Mouse (Mus musculus) thymus, postnatal 4 days (tissue): Measurements from ENCODE around the gene Mast2.

Experiments used
- DNase-seq: peaks from one replicate; pipeline ENCODE4 v3.0.0; 2021

Gene Mast2

GRCm38 (mm10) chr4:116464126-116464981, at the start of gene Mast2:
Mast2 (minus strand) TSS chr4:116464183.
- DNase-seq: peak; percentile 88

GRCm38 (mm10) chr4:116507425-116508218, 43.6 kb upstream of the Mast2 start, which contains the start of gene Ipp:
Ipp (plus strand) TSS chr4:116507549.
- DNase-seq: peak; percentile 99

DNA sequence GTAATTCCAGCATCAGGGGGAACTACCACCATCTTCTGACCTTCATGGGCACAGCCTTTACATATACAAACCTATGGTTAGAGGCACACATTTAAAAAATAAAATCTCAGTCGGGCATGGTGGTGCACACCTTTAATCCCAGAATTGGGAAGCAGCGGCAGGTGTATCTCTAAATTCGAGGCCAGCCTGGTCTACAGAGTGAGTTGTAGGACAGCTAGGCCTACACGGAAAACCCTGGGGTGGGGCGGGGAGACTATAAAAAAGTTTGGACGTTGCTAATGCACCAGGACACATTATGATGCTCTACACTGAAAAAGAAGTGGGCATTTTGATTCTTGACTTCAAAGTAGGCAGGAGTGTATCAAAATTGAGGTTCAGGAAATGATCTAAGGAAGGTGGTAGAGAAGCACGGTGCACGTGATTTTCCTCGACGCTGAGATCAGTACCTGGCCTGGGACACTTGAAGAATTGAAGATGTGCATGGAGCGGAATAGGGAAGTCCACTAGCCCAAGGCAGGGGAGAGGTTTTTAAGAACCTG, 43.0 kb upstream of the Mast2 start:
- no peak for DNase-seq

- no peak for DNase-seq
Measured at GRCm38 (mm10) chr4:116499978-116500377, 36.0 kb upstream of the Mast2 start.

- no peak for DNase-seq
Measured at GRCm38 (mm10) chr4:116493646-116494045, 29.7 kb upstream of the Mast2 start.

DNA sequence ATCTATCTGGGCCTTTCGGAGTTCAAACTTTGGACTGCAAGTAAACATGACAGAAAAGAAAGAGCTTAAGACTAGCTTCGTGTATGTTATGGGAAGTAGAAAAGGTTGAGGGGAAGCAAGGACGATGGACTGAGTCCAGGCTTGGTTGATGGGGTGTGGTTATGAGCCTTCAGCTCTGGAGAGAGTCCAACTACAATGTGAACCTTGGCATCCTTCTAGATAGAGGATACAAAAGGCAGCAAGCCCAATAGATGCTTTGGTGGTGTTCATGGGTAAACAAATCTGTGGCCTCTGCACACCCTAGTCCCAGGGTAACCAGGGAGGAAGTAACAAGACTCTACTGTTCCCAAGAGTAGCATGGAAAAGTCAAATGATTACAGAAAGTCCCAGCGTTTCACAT, 28.5 kb upstream of the Mast2 start:
- DNase-seq: no peak

- DNase-seq: no peak
Measured at GRCm38 (mm10) chr4:116491886-116492285, 27.9 kb upstream of the Mast2 start.

- no peak for DNase-seq
Measured at GRCm38 (mm10) chr4:116491119-116491536, 27.1 kb upstream of the Mast2 start.

DNA sequence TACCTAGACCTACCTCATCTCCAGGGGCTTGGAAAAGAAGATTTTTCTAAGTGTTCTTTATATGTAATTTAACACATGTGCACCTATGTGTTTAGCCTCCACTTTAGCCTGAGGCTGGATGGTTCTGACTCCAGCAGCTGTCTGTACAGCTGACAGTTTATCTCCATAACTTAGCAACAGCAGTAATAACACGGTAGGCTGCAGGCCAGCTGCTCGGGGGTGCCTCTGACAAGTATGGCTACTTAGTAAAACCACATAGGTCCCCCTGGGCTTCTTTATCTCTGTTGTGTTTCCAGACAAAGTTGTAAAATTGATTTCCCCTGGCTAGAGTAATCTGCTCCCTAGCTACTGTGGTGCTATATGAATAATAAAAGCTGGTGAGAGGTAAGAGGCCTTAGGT, 19.5 kb upstream of the Mast2 start:
- no peak for DNase-seq

DNA sequence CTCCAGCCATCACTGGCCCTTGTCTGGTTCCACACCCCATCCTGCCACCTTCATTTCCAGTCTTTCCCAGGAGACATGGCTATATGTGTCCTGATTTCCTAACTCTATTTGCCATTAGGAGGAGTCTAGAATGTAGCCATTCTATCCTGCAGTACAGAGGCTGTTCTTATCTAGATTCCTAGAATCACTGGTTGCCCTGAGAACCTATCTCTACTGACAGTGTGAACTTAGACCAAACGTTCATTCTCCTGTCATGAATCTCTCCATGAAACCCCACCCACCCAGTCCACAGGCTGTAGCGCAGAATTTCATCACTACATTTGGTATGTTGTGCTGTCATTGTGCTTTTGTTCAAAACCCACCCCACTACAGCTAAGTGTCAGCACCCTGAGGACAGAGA, 17.3 kb upstream of the Mast2 start:
- no peak for DNase-seq

- DNase-seq: peak; percentile 68
Measured at GRCm38 (mm10) chr4:116463231-116464125, 505 bp downstream of the Mast2 start.

- no peak for DNase-seq
Measured at GRCm38 (mm10) chr4:116461943-116462342, 2.0 kb downstream of the Mast2 start.

DNA sequence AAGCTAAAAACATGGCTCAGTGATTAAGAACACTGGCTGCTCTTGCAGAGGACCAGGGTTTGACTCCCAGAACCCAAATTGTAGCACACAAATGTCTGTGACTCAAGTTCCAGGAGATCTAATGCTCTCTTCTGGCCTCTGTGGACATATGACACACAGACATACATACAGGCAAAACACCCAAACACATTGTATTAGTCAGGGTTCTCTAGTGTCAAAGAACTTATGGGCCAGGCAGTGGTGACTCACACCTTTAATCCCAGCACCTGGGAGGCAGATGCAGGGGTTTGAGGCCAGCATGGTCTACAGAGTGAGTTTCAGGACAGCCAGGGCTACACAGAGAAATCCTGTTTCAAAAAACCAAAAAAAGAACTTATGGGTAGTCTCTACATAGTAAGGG, 12.4 kb downstream of the Mast2 start:
- DNase-seq: no peak

- DNase-seq: no peak
Measured at GRCm38 (mm10) chr4:116449951-116450350, 14.0 kb downstream of the Mast2 start.

DNA sequence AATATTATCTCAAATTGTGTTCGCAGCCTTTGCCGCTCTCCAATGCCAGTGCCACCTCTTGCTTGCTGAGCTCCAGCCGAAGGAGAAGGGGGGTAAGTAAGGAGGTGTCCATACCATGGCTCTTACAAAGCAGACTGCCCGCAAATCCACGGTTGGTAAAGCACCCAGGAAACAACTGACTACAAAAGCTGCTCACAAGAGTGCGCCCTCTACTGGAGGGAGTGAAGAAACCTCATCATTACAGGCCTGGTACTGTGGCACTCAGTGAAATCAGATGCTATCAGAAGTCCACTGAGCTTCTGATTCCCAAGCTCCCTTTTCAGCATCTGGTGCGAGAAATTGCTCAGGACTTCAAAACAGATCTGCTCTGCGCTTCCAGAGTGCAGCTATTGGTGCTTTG, 15.3 kb downstream of the Mast2 start:
- peak; percentile 75 for DNase-seq

DNA sequence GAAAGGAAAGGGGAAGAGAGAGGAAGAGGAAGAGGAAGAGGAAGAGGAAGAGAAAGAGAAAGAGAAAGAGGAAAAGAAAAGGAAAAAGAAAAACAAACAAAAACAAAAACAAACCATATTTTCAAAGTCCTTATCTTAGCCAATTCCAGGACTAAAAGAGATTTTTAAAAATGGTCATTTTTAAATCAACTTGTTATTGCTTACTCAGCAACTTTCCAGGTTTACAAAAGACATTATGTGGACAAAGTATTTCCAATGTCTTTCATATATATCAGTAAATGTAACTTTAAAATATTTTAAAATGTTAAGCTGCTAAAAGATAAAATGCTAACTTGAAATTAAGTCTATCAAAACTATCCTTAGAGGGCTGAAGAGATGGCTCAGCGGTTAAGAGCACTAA, 24.6 kb downstream of the Mast2 start:
- DNase-seq: no peak

- DNase-seq: no peak
Measured at GRCm38 (mm10) chr4:116438561-116438960, 25.4 kb downstream of the Mast2 start.

DNA sequence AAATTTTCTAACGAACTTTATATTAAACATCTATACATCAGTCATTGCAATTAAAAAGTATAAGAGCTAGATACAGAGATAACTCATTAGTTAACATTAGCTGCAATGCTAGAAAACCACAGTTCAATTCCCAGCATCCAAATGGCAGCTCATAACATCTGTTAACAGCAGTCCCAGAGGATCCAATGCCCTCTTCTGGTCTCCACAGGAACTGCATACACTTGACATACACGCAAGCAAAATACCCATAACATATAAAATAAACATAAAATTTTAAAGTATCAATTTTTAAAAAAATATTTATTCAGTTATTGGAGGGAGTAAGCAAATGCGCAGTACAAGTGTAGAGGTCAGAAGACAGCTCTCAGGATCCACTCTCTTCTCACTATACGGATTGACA, 28.4 kb downstream of the Mast2 start:
- DNase-seq: peak; percentile 24

GRCm38 (mm10) chr4:116422186-116422585, 41.8 kb downstream of the Mast2 start:
- DNase-seq: no peak

DNA sequence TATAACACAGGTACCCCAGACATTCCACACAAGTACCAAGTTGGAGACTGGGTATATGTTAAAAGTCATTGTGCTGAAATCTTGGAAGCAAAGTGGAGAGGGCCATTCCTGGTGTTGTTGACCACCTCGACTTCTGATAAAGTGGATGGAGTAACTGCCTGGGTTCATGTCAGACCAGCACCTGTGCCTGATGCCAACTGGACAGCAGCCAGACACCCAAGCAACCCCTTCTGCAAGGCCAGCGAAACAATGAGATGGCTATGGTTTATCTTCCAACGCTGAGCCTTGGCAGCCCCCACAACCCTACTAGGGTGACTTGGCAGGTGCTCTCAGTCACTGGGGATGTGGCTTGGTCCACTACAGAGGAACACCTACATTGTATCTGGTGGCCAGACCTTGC, 42.8 kb downstream of the Mast2 start:
- no peak for DNase-seq

DNA sequence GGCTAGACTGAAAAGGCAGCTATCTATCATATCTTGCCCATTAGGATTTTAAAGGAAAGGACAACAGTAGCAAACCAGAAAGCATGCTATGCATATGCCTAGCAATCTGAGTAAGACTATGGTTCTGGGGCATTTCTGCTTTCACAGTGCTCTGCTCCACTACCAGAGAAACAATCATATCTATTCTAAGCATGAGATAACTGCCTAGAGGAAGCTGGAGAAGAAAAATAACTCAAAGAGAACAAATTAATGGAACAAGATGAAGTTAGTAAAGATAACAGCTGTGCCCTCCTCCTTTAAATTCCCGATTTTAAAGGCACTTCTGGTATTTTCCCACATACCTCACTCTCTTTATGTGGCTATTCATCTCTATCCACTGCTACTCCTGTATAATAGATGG, 51.0 kb downstream of the Mast2 start:
- no peak for DNase-seq

DNA sequence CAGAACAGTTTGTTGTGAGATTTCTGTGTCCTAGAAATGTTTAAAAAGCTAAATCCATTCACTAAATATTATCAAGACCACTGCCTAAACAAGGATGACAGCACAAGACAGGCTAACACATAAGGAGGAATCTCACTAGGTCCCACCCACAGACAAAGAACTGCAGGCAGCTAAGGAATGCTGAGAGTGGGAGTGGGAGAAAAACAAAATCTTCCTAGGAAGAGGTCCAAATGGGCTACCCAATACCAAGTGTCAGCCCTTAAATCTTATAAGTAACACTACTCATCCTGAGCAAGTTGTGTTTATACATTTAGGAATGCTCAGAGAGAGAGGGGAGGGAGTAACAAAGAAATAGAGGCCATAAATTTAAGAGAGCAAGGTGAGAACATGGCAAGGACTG, 52.6 kb downstream of the Mast2 start:
- no peak for DNase-seq

DNA sequence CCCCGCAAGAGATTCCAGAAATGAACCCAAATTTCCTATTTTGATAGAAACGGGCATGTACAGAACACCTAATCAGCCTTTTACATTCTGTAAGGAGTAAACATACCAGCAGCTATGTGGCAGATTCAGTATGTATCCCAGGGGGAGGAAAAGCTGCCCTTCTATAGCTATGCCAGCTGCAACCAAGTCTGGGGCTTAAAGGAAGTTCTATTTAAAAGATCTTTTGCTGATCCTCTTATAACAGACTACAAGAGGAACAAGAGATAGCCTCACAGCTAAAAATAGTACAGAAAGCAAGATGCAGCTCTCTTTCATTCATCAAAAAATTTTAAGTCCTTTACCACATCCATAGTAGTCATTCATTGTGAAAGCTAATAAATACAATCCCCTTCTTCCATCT, 57.3 kb downstream of the Mast2 start:
- no peak for DNase-seq
